Mouse (Mus musculus) liver, embryonic 11.5 days (tissue): ENCODE data around the gene Vps36. TPM values are rescaled to one million over a fixed set of nuclear protein-coding genes. Genes with fewer than 3 reads are reported as not detected.

Source experiments
- ATAC-seq: fragments of 200-750 bp; cut with Nextera tagmentation; replicated peaks from 2 replicates; pipeline ENCODE4 v1.8.0; 2017; ENCODE audit warnings: moderate number of reproducible peaks, mild to moderate bottlenecking, moderate TSS enrichment, moderate library complexity; ENCODE audit not compliant: low FRiP score
- DNase-seq: peaks from one replicate; pipeline ENCODE4 v3.0.0-alpha.2; 2017; ENCODE audit warnings: low spot score
- H3K27ac ChIP-seq: fragments of 300-500 bp; sonication (generic); 2 replicates; pipeline ENCODE4 v1.5.1; 2014; ENCODE audit warnings: mild to moderate bottlenecking, low read depth, low read length, control low read depth
- H3K27me3 ChIP-seq: fragments of 300-500 bp; sonication (generic); replicated peaks from 2 replicates; pipeline ENCODE4 v1.6.1; 2014; ENCODE audit warnings: low read length, mixed read lengths; ENCODE audit not compliant: control insufficient read depth, insufficient read depth
- H3K36me3 ChIP-seq: fragments of 300-500 bp; sonication (generic); 2 replicates; pipeline ENCODE4 v1.6.1; 2014; ENCODE audit warnings: mild to moderate bottlenecking, low read length, moderate library complexity, mixed read lengths; ENCODE audit not compliant: control insufficient read depth, insufficient read depth
- H3K4me1 ChIP-seq: fragments of 300-500 bp; sonication (generic); replicated peaks from 2 replicates; pipeline ENCODE4 v1.6.1; 2014; ENCODE audit warnings: low read length, mixed read lengths; ENCODE audit not compliant: control insufficient read depth, insufficient read depth
- H3K4me2 ChIP-seq: fragments of 300-500 bp; sonication (generic); 2 replicates; pipeline ENCODE4 v1.6.1; 2014; ENCODE audit warnings: mild to moderate bottlenecking, control low read depth, moderate library complexity
- H3K4me3 ChIP-seq: fragments of 300-500 bp; sonication (generic); 2 replicates; pipeline ENCODE4 v1.5.1; 2014; ENCODE audit warnings: low read depth, low read length, control low read depth
- H3K9ac ChIP-seq: fragments of 300-500 bp; sonication (generic); 2 replicates; pipeline ENCODE4 v1.6.1; 2014; ENCODE audit warnings: low read depth, low read length, control low read depth
- H3K9me3 ChIP-seq: fragments of 300-500 bp; sonication (generic); 2 replicates; pipeline ENCODE4 v1.6.1; 2016; ENCODE audit warnings: low read length, inconsistent platforms, mixed read lengths; ENCODE audit not compliant: control insufficient read depth
- WGBS: fragments of 180-500 bp; shearing (Covaris S2); extraction: QIAGEN DNeasy Blood & Tissue Kit; methylation state at CpG from one replicate; pipeline ENCODE4 v1.1.7; 2014; 5-methylcytosine and 5-hydroxymethylcytosine counted together
- polyA plus RNA-seq: library from polyadenylated mRNA; unstranded; fragments of >200 nt; fragmentation: Nextera tagmentation; extraction: Ambion mirVana; gene quantifications from 2 replicates; pipeline ENCODE4 v1.2.1, GENCODE M21; 2014

Gene Vps36
- polyA plus RNA-seq, 1 experiment from 2014 or later: 29.1 TPM

- no peak overlapping the region for H3K27ac ChIP-seq
- H3K9ac ChIP-seq: no peak overlapping the region
- 34% methylated on average over 1 of the region's 1 CpGs for WGBS
- H3K36me3 ChIP-seq: no peaks in the 10 kb centered on the region
- H3K9me3 ChIP-seq: no peaks in the 10 kb centered on the region
- no peak overlapping the region for H3K4me3 ChIP-seq
- no peaks in the 10 kb centered on the region for H3K27me3 ChIP-seq
- H3K4me2 ChIP-seq: no peak overlapping the region
- no peaks in the 10 kb centered on the region for H3K4me1 ChIP-seq
- no peak for ATAC-seq
- no peak for DNase-seq
Measured at GRCm38 (mm10) chr8:22245663-22246062, 53.1 kb downstream of the Vps36 start.

- H3K4me3 ChIP-seq: no peak overlapping the region
- H3K4me2 ChIP-seq: no peak overlapping the region
- no peak overlapping the region for H3K27ac ChIP-seq
- WGBS: 92% methylated on average over 12 of the region's 12 CpGs
- H3K9ac ChIP-seq: no peak overlapping the region
- no peak for ATAC-seq
- H3K36me3 ChIP-seq: no peaks in the 10 kb centered on the region
- no peak for DNase-seq
- H3K4me1 ChIP-seq: no peaks in the 10 kb centered on the region
- no peaks in the 10 kb centered on the region for H3K9me3 ChIP-seq
- H3K27me3 ChIP-seq: no peaks in the 10 kb centered on the region
Measured at GRCm38 (mm10) chr8:22247956-22248355, 55.3 kb downstream of the Vps36 start.

- Histone ChIP-seq H3K9me3 (no peaks in the 10 kb centered on the region), H3K27ac (no peak overlapping the region), H3K4me2 (no peak overlapping the region), H3K9ac (no peak overlapping the region), H3K4me1 (no peaks in the 10 kb centered on the region), H3K36me3 (no peaks in the 10 kb centered on the region; the same call in 1 of the 2 replicates), H3K4me3 (no peak overlapping the region), H3K27me3 (no peaks in the 10 kb centered on the region)
- WGBS: 73% methylated on average over 9 of the region's 9 CpGs
- ATAC-seq (no peak), DNase-seq (no peak)
Measured at GRCm38 (mm10) chr8:22249080-22249479, 56.5 kb downstream of the Vps36 start.

- Histone ChIP-seq H3K4me3 (no peak overlapping the region), H3K4me2 (no peak overlapping the region), H3K36me3 (no peaks in the 10 kb centered on the region; the same call in 1 of the 2 replicates), H3K27ac (no peak overlapping the region), H3K9ac (no peak overlapping the region), H3K4me1 (no peaks in the 10 kb centered on the region), H3K9me3 (no peaks in the 10 kb centered on the region; the same call in 1 of the 2 replicates), H3K27me3 (no peaks in the 10 kb centered on the region)
- DNase-seq (no peak), ATAC-seq (no peak)
- 81% methylated on average over 18 of the region's 18 CpGs for WGBS
Measured at GRCm38 (mm10) chr8:22258946-22259450, 66.4 kb downstream of the Vps36 start.

- no peaks in the 10 kb centered on the region for H3K27me3 ChIP-seq
- H3K4me1 ChIP-seq: no peaks in the 10 kb centered on the region
- no peak overlapping the region for H3K27ac ChIP-seq
- no peak overlapping the region for H3K9ac ChIP-seq
- no peaks in the 10 kb centered on the region for H3K36me3 ChIP-seq
- H3K4me2 ChIP-seq: no peak overlapping the region
- DNase-seq (no peak), ATAC-seq (no peak)
- 82% methylated on average over 12 of the region's 12 CpGs for WGBS
- no peak overlapping the region for H3K4me3 ChIP-seq
- H3K9me3 ChIP-seq: no peaks in the 10 kb centered on the region; the same call in 1 of the 2 replicates
Measured at GRCm38 (mm10) chr8:22259531-22259930, 66.9 kb downstream of the Vps36 start.

GRCm38 (mm10) chr8:22260091-22260722, 67.6 kb downstream of the Vps36 start:
- no peak for ATAC-seq
- DNase-seq: no peak
- H3K27me3 ChIP-seq: no peaks in the 10 kb centered on the region
- H3K9me3 ChIP-seq: no peaks in the 10 kb centered on the region
- no peak overlapping the region for H3K9ac ChIP-seq
- H3K36me3 ChIP-seq: no peaks in the 10 kb centered on the region
- H3K4me1 ChIP-seq: no peaks in the 10 kb centered on the region
- H3K4me2 ChIP-seq: no peak overlapping the region
- no peak overlapping the region for H3K4me3 ChIP-seq
- 28% methylated on average over 9 of the region's 9 CpGs for WGBS
- H3K27ac ChIP-seq: no peak overlapping the region

GRCm38 (mm10) chr8:22262267-22262666, 69.7 kb downstream of the Vps36 start:
- Histone ChIP-seq H3K27ac (no peak overlapping the region), H3K4me2 (no peak overlapping the region), H3K27me3 (no peaks in the 10 kb centered on the region), H3K9me3 (no peaks in the 10 kb centered on the region), H3K9ac (no peak overlapping the region), H3K4me3 (no peak overlapping the region), H3K36me3 (no peaks in the 10 kb centered on the region), H3K4me1 (no peaks in the 10 kb centered on the region)
- ATAC-seq: no peak
- DNase-seq: no peak
- 75% methylated on average over 3 of the region's 3 CpGs for WGBS

GRCm38 (mm10) chr8:22264292-22264691, 71.7 kb downstream of the Vps36 start:
- WGBS: 81% methylated on average over 6 of the region's 6 CpGs
- Histone ChIP-seq H3K9ac (no peak overlapping the region), H3K9me3 (no peaks in the 10 kb centered on the region), H3K36me3 (no peaks in the 10 kb centered on the region), H3K4me3 (no peak overlapping the region), H3K27ac (no peak overlapping the region), H3K4me2 (no peak overlapping the region), H3K27me3 (no peaks in the 10 kb centered on the region), H3K4me1 (no peaks in the 10 kb centered on the region)
- no peak for DNase-seq
- no peak for ATAC-seq

GRCm38 (mm10) chr8:22264787-22265186, 72.2 kb downstream of the Vps36 start:
- ATAC-seq: no peak
- Histone ChIP-seq H3K4me1 (no peaks in the 10 kb centered on the region), H3K4me3 (no peak overlapping the region), H3K9me3 (no peaks in the 10 kb centered on the region), H3K27me3 (no peaks in the 10 kb centered on the region), H3K27ac (no peak overlapping the region), H3K9ac (no peak overlapping the region), H3K4me2 (no peak overlapping the region), H3K36me3 (no peaks in the 10 kb centered on the region)
- no peak for DNase-seq
- WGBS: 81% methylated on average over 6 of the region's 6 CpGs
